Mouse (Mus musculus): ENCODE data around the gene Prkg1. TPM values are rescaled to one million over a fixed set of nuclear protein-coding genes. Genes with fewer than 3 reads are reported as not detected.
"Not testable (repeated sequence)": the region's sequence is repeated elsewhere in the genome, so short reads cannot be mapped to it uniquely, and the experiment has no call there.

The Prkg1 gene
- polyA plus RNA-seq, 1 experiment from 2014 or later = 8.1 TPM

DNA sequence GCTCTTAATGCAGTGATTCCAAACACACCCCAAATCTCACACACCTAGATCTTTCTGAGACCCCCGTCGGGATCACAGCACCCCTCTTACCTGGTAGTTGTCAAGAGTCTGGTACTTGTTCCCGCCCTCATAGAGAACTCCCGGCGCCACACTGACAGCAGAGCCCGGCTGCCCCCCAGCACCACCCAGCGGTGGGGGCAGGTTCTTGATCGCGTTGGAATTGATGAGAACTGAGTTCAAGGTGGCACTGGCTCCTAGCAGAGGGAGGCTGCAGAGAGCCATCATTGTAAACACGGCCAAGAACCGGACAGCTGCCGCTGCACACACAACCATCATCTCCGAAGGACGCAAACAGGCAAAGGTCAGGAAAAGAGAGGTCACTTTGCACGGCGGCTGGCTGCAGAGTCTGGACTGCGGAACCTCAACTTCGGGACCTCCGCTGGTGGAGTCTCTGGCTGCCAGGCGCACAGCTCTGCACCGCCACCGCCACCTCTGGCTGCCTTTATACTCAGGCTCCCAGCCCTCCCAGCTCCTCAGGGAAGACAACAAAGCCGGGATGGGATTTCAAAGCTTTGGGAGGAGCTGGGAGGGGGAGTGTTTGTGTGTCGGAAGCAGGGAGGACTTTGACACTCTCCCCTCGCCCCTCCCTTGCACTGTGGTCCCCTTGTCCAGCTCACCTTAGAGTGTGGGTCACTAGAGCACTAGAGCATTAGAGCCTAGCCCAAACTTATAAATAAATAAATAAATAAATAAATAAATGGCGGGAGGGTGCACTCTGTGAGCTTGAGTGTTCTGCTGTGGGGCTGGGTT is 1215.6 kb downstream of the Prkg1 start, which contains the start of gene Dkk1:
Dkk1 (minus strand) TSS at position 622 of the 810 bp plus-strand sequence.
- H3K4me2 ChIP-seq = peak within 1 kb of the TSS; percentile 73
- peak within 1 kb of the TSS; percentile 41 for H3K4me3 ChIP-seq (replicated peaks)
- peaks cover 61% of the 10 kb centered on the region for H3K27me3 ChIP-seq (replicated peaks)
- H3K36me3 ChIP-seq = no peaks in the 10 kb centered on the region
- no peaks in the 10 kb centered on the region for H3K9me3 ChIP-seq (replicated peaks)
- peaks cover 25% of the 10 kb centered on the region for H3K4me1 ChIP-seq
- ATAC-seq (ENCODE audit: low FRiP score) = peak; percentile 79
- WGBS = under 1% methylated on average over 26 of the region's 26 CpGs
- H3K9ac ChIP-seq (replicated peaks) = peak within 1 kb of the TSS; percentile 11; the same call in 1 of the 2 replicates
- H3K27ac ChIP-seq (replicated peaks) = no peak within 1 kb of the TSS

GRCm38 (mm10) chr19:30548411-30549043 is 1216.3 kb downstream of the Prkg1 start:
- peak overlapping the region; percentile 11; the same call in 1 of the 2 replicates for H3K9ac ChIP-seq (replicated peaks)
- H3K4me1 ChIP-seq = peaks cover 23% of the 10 kb centered on the region
- H3K9me3 ChIP-seq (replicated peaks) = no peaks in the 10 kb centered on the region
- H3K36me3 ChIP-seq = no peaks in the 10 kb centered on the region
- no peak overlapping the region for H3K27ac ChIP-seq (replicated peaks)
- peak; percentile 71 for ATAC-seq (ENCODE audit: low FRiP score)
- H3K4me2 ChIP-seq = peak overlapping the region; percentile 73
- WGBS = under 1% methylated on average over 23 of the region's 23 CpGs
- H3K27me3 ChIP-seq (replicated peaks) = peaks cover 54% of the 10 kb centered on the region
- peak overlapping the region; percentile 41 for H3K4me3 ChIP-seq (replicated peaks)

- WGBS = 1% methylated on average over 44 of the region's 44 CpGs
- peak overlapping the region; percentile 72 for H3K4me2 ChIP-seq
- not testable (repeated sequence) for H3K4me1 ChIP-seq; H3K27me3 ChIP-seq (replicated peaks); H3K36me3 ChIP-seq; ATAC-seq (ENCODE audit: low FRiP score); H3K9me3 ChIP-seq (replicated peaks); H3K27ac ChIP-seq (replicated peaks)
- peak overlapping the region; percentile 45 for H3K4me3 ChIP-seq (replicated peaks)
- peak overlapping the region; percentile 53 for H3K9ac ChIP-seq (replicated peaks)
These were observed 1225.4 kb downstream of the Prkg1 start for GRCm38 (mm10) chr19:30539365-30539941.

DNA sequence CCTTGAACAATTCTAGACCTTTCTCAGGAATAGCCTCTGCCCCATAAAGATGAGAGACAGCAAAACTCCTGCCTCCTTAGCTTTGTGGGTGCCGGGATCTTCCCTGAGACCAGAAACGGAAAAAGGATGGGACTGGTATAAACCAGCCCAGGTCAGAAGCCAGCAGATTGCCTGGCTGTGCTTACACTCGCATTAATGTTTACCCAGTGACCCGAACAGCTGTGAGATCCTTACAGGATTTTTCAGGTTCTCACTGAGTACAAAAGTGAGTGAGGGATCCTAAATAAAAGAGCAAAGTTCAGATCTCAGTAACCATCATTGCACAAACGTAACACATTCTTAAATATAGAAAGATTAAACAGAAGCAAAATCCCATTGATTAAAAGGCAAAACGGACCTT is 1248.1 kb downstream of the Prkg1 start:
- ATAC-seq (ENCODE audit: low FRiP score) = no peak
- no peaks in the 10 kb centered on the region for H3K9me3 ChIP-seq (replicated peaks)
- H3K4me1 ChIP-seq = no peaks in the 10 kb centered on the region
- no peaks in the 10 kb centered on the region for H3K27me3 ChIP-seq (replicated peaks)
- no peak overlapping the region for H3K4me3 ChIP-seq (replicated peaks)
- no peak overlapping the region for H3K9ac ChIP-seq (replicated peaks)
- H3K36me3 ChIP-seq = no peaks in the 10 kb centered on the region
- no peak overlapping the region for H3K4me2 ChIP-seq
- 87% methylated on average over 6 of the region's 6 CpGs for WGBS
- H3K27ac ChIP-seq (replicated peaks) = no peak overlapping the region

Other genes with a start within 250 kb of the Prkg1 start
- 0.37 TPM in 1 of 2 replicates, not detected in the other for gene A1cf, start 103.7 kb upstream of the Prkg1 start, polyA plus RNA-seq (2015; fragmentation: Nextera tagmentation; extraction: Ambion mirVana)